Mouse (Mus musculus): Measurements from ENCODE around the gene Ramp1.

GRCm38 (mm10) chr1:91251148-91251650 is 71.6 kb downstream of the Ramp1 start:
- TF ChIP-seq CHD2 (IDR thresholded peaks at IDR 0.05; ENCODE audit: low read depth, low read length) (no peak), ZC3H11A (IDR thresholded peaks at IDR 0.05; ENCODE audit: borderline replicate concordance, low read depth, low read length) (no peak), MAFK (IDR thresholded peaks at IDR 0.05; ENCODE audit: insufficient read depth, low read depth, low read length) (no peak), ZNF384 (IDR thresholded peaks at IDR 0.05; ENCODE audit: low read depth, low read length) (no peak)

Data from ES-E14 (cell line).